Mouse (Mus musculus): ENCODE measurements around the gene Myg1. TPM values are rescaled to one million over a fixed set of nuclear protein-coding genes. Genes with fewer than 3 reads are reported as not detected.

The Myg1 gene
- polyA plus RNA-seq, 2 experiments: 91.1 to 108 TPM

- H3K36me3 ChIP-seq (ENCODE audit: control insufficient read depth, insufficient read depth, low read length): peaks cover 42% of the 10 kb centered on the region
- WGBS: 70% methylated on average over 4 of the region's 4 CpGs
- no peaks in the 10 kb centered on the region for H3K9me3 ChIP-seq (ENCODE audit: control insufficient read depth, low read length)
- ATAC-seq (ENCODE audit: low FRiP score, low read depth) (no peak), DNase-seq (ENCODE audit: low spot score) (no peak)
- no peak overlapping the region for H3K4me2 ChIP-seq (replicated peaks; ENCODE audit: low read depth, low read length, severe bottlenecking)
- H3K9ac ChIP-seq (ENCODE audit: low read depth, low read length, severe bottlenecking): no peak overlapping the region
- H3K4me3 ChIP-seq (replicated peaks; ENCODE audit: low read length): no peak overlapping the region
- 0 out of 2 replicates have a peak, but pooled peaks cover 5% of the 10 kb centered on the region for H3K4me1 ChIP-seq (ENCODE audit: control insufficient read depth, insufficient read depth, low read length)
- H3K27ac ChIP-seq (replicated peaks; ENCODE audit: low read depth, low read length): no peak overlapping the region
- no peak for TF ChIP-seq POLR2A (IDR thresholded peaks at IDR 0.05; ENCODE audit: borderline replicate concordance, extremely low read depth, insufficient read depth, insufficient read length)
- H3K27me3 ChIP-seq (ENCODE audit: control insufficient read depth, insufficient read depth, low read length): no peaks in the 10 kb centered on the region
Observed at GRCm38 (mm10) chr15:102346444-102346843, 14.9 kb downstream of the Myg1 start.

- Histone ChIP-seq H3K36me3 (ENCODE audit: control insufficient read depth, insufficient read depth, low read length) (peaks cover 17% of the 10 kb centered on the region), H3K4me3 (replicated peaks; ENCODE audit: low read length) (peak within 1 kb of the TSS; percentile 56), H3K9ac (ENCODE audit: low read depth, low read length, severe bottlenecking) (peak within 1 kb of the TSS; percentile 57), H3K4me1 (ENCODE audit: control insufficient read depth, insufficient read depth, low read length) (0 out of 2 replicates have a peak, but pooled peaks cover 5% of the 10 kb centered on the region), H3K9me3 (ENCODE audit: control insufficient read depth, low read length) (no peaks in the 10 kb centered on the region), H3K27me3 (ENCODE audit: control insufficient read depth, insufficient read depth, low read length) (no peaks in the 10 kb centered on the region), H3K27ac (replicated peaks; ENCODE audit: low read depth, low read length) (peak within 1 kb of the TSS; percentile 53), H3K4me2 (replicated peaks; ENCODE audit: low read depth, low read length, severe bottlenecking) (peak within 1 kb of the TSS; percentile 70)
- ATAC-seq (ENCODE audit: low FRiP score, low read depth): peak; percentile 88
- peak; percentile 94 for DNase-seq (ENCODE audit: low spot score)
- TF ChIP-seq POLR2A (IDR thresholded peaks at IDR 0.05; ENCODE audit: borderline replicate concordance, extremely low read depth, insufficient read depth, insufficient read length): peak; percentile 73; the same call in 1 of the 2 replicates
- under 1% methylated on average over 56 of the region's 56 CpGs for WGBS
Observed at GRCm38 (mm10) chr15:102350138-102350941, 18.8 kb downstream of the Myg1 start, which contains the start of gene Aaas. TSS of gene Aaas (minus strand) at chr15:102350771.

- Histone ChIP-seq H3K4me1 (ENCODE audit: control insufficient read depth, insufficient read depth, low read length) (peaks cover 9% of the 10 kb centered on the region; the same call in 1 of the 2 replicates), H3K4me2 (replicated peaks; ENCODE audit: low read depth, low read length, severe bottlenecking) (peak overlapping the region; percentile 70), H3K4me3 (replicated peaks; ENCODE audit: low read length) (peak overlapping the region; percentile 56), H3K27ac (replicated peaks; ENCODE audit: low read depth, low read length) (peak overlapping the region; percentile 53), H3K9ac (ENCODE audit: low read depth, low read length, severe bottlenecking) (peak overlapping the region; percentile 57), H3K9me3 (ENCODE audit: control insufficient read depth, low read length) (no peaks in the 10 kb centered on the region), H3K27me3 (ENCODE audit: control insufficient read depth, insufficient read depth, low read length) (no peaks in the 10 kb centered on the region), H3K36me3 (ENCODE audit: control insufficient read depth, insufficient read depth, low read length) (peaks cover 12% of the 10 kb centered on the region; the same call in 1 of the 2 replicates)
- WGBS: 9% methylated on average over 11 of the region's 11 CpGs
- DNase-seq (ENCODE audit: low spot score) (no peak), ATAC-seq (ENCODE audit: low FRiP score, low read depth) (peak; percentile 27; the same call in 1 of the 2 replicates)
- TF ChIP-seq POLR2A (IDR thresholded peaks at IDR 0.05; ENCODE audit: borderline replicate concordance, extremely low read depth, insufficient read depth, insufficient read length): no peak
Observed at GRCm38 (mm10) chr15:102350942-102351291, 19.4 kb downstream of the Myg1 start.

DNA sequence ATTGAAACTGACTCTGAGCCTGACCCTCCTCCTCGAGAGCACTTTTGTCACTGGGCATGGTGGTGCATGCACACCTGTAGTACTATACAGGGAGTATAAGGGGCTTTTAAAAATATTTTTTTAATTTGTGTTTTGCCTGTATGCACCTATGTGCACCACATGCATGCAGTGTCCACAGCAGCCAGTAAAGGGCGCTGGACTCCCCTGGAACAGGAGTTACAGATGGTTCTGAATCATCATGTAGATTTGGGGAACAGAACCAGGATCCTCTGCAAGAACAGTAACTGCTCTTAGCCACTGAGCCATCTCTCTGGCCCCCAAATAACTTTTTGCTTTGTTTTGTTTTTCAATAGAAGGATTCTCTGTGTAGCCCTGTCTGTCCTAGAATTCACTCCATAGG lies 20.7 kb downstream of the Myg1 start:
- Histone ChIP-seq H3K27ac (replicated peaks; ENCODE audit: low read depth, low read length) (no peak overlapping the region), H3K9me3 (ENCODE audit: control insufficient read depth, low read length) (no peaks in the 10 kb centered on the region), H3K36me3 (ENCODE audit: control insufficient read depth, insufficient read depth, low read length) (0 out of 2 replicates have a peak, but pooled peaks cover 4% of the 10 kb centered on the region), H3K4me2 (replicated peaks; ENCODE audit: low read depth, low read length, severe bottlenecking) (no peak overlapping the region), H3K4me3 (replicated peaks; ENCODE audit: low read length) (no peak overlapping the region), H3K9ac (ENCODE audit: low read depth, low read length, severe bottlenecking) (no peak overlapping the region), H3K27me3 (ENCODE audit: control insufficient read depth, insufficient read depth, low read length) (no peaks in the 10 kb centered on the region), H3K4me1 (ENCODE audit: control insufficient read depth, insufficient read depth, low read length) (peaks cover 20% of the 10 kb centered on the region)
- DNase-seq (ENCODE audit: low spot score) (no peak), ATAC-seq (ENCODE audit: low FRiP score, low read depth) (no peak)
- TF ChIP-seq POLR2A (IDR thresholded peaks at IDR 0.05; ENCODE audit: borderline replicate concordance, extremely low read depth, insufficient read depth, insufficient read length): no peak
- WGBS: 42% methylated on average over 2 of the region's 2 CpGs

DNA sequence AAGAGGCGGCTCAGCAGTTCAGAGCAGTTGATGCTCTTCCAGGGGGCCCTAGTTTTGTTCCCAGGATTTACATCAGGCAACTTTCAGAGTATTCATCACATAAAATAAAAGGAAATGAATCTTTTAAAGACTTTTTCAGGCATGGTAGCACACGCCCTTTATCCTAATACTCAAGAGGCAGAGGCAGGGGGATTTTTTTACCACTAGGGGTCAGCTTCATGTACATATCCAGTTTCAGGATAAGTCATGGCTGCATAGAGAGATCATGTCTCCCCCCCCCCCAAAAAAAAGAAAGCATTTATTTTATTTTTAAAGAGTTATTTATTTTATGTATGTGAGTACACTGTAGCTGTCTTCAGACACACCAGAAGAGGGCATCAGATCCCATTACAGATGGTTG lies 22.5 kb downstream of the Myg1 start:
- H3K4me1 ChIP-seq (ENCODE audit: control insufficient read depth, insufficient read depth, low read length): peaks cover 34% of the 10 kb centered on the region
- H3K4me3 ChIP-seq (replicated peaks; ENCODE audit: low read length): no peak overlapping the region
- WGBS: 78% methylated on average over 2 of the region's 2 CpGs
- H3K36me3 ChIP-seq (ENCODE audit: control insufficient read depth, insufficient read depth, low read length): no peaks in the 10 kb centered on the region
- H3K27ac ChIP-seq (replicated peaks; ENCODE audit: low read depth, low read length): no peak overlapping the region
- no peak overlapping the region for H3K9ac ChIP-seq (ENCODE audit: low read depth, low read length, severe bottlenecking)
- H3K9me3 ChIP-seq (ENCODE audit: control insufficient read depth, low read length): no peaks in the 10 kb centered on the region
- DNase-seq (ENCODE audit: low spot score) (no peak), ATAC-seq (ENCODE audit: low FRiP score, low read depth) (no peak)
- TF ChIP-seq POLR2A (IDR thresholded peaks at IDR 0.05; ENCODE audit: borderline replicate concordance, extremely low read depth, insufficient read depth, insufficient read length): no peak
- H3K4me2 ChIP-seq (replicated peaks; ENCODE audit: low read depth, low read length, severe bottlenecking): no peak overlapping the region
- no peaks in the 10 kb centered on the region for H3K27me3 ChIP-seq (ENCODE audit: control insufficient read depth, insufficient read depth, low read length)

Measured in limb, embryonic 14.5 days (tissue).